Mouse (Mus musculus): ENCODE data around the gene Ip6k2.

GRCm38 (mm10) chr9:108832390-108833108 lies 49.0 kb downstream of the Ip6k2 start:
- TF ChIP-seq GABPA (IDR thresholded peaks at IDR 0.05; ENCODE audit: insufficient replicate concordance, low read depth, low read length) (no peak), MAFK (IDR thresholded peaks at IDR 0.05; ENCODE audit: insufficient replicate concordance, low read length) (no peak), ZC3H11A (IDR thresholded peaks at IDR 0.05; ENCODE audit: low read depth, low read length) (no peak), MEF2A (IDR thresholded peaks at IDR 0.05; ENCODE audit: borderline replicate concordance, low read depth, low read length) (no peak), CHD2 (IDR thresholded peaks at IDR 0.05; ENCODE audit: low read length) (no peak), E2F4 (IDR thresholded peaks at IDR 0.05; ENCODE audit: insufficient replicate concordance, low read depth, low read length) (no peak), CTCF (conservative IDR thresholded peaks at IDR 0.05 in 1 of 2, IDR thresholded peaks at IDR 0.05 in 1 of 2; ENCODE audit: low read depth in 2 of 2, low read length in 2 of 2) (no peak), TBP (conservative IDR thresholded peaks at IDR 0.05; ENCODE audit: low read depth, low read length) (no peak), NELFE (IDR thresholded peaks at IDR 0.05; ENCODE audit: low read depth, low read length) (no peak), USF1 (IDR thresholded peaks at IDR 0.05; ENCODE audit: low read depth, low read length) (no peak), POLR2A (IDR thresholded peaks at IDR 0.05; ENCODE audit: low read depth, low read length) (no peak), NRF1 (IDR thresholded peaks at IDR 0.05; ENCODE audit: low read depth, low read length) (no peak), BHLHE40 (IDR thresholded peaks at IDR 0.05; ENCODE audit: low read depth, low read length) (no peak)
